Mouse (Mus musculus) adrenal gland, postnatal 25 days (tissue): ENCODE measurements at regions not wholly inside any gene's neighbourhood (a gene's known extent, or its start where the extent isn't known, plus 50 kb on each side); places are given as distances from the start of the nearest gene placed in this dataset.
A peak's percentile ranks its signal among the peaks of the same experiment; 100 is the strongest.

Source experiments
- DNase-seq: peaks from one replicate; pipeline ENCODE4 v3.0.0; 2021; ENCODE audit warnings: mixed read lengths

DNA sequence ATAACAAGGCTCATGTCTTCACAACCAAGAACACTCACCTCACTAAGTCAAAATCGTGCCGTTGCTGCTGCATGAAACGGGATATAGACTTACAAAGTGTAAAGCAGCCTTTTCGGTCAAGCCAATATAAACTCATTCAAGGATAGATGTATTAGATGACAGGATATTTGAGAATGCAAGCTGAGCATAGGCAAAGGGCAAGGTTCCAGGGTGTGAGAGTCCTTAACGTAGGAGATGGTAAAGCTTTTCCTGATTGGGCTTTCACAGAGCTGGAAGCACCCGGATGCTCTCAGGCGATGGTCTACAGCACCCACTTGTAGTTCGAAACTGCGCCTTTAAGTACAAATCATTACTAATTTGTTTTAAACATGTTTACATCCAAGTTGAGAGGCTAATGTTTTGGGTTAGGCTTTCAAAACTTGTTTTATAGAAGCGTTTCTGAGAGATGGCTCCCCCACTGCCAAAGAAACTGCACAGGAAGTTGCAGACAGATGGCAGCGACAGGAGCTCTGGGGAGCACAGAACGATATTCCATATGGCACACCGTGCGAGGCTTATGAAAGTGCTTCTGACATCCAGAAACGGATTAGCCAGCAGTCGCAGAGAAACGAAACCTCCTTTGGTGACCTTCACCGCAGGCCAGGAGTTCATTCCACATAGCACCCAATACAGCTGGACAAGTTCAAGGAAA lies 54.1 kb upstream of the Rell1 start:
- DNase-seq = peak; percentile 15

- no peak for DNase-seq
Measured at GRCm38 (mm10) chr5:64023324-64023650, 54.6 kb upstream of the Rell1 start.

DNA sequence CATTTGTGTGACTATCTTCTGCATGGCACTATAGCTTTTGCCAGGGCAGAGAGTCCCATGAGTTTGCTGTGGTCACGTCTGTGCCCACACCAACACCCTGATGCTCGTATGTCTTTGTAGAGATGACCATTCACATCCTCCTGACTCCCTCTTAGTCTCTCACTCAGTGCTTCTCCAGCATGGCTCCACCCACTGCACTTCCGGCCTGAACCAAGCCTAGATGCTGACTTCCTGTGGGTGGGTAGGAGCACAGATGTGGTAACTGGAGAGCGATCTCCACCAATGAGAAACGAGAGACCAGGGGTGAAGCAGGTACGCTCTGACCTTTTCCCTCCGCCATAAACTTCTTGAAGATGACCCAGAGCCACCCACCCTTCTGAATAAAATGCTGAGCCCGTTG lies 55.7 kb upstream of the Rell1 start:
- no peak for DNase-seq

- DNase-seq = no peak
Measured at GRCm38 (mm10) chr5:64027733-64028132, 59.0 kb upstream of the Rell1 start.

DNA sequence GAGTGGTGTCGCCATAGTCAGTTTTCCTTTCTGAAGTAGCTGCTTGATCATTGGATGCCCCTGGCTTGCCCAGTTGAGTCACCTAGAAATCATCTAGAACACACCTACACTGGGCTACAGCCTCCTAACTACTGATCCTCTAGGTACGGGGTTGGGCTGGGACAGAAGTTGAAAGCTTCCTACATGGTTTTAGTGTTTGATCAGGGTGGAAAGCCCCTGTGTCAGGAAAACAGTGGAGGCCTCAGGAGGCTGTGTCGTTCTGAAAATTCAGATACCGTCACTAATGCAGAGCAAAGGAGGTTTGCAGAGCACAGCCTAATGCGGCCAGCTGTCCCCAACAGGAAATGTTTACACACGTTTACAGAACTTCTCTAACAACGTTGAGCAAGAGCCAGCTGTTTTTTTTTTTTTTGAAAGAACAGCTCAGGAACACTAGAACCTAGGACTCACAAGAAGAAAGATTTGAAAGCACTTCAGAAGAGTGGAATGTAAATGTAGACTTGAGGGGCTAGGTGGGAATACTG lies 61.0 kb upstream of the Rell1 start:
- DNase-seq = no peak

DNA sequence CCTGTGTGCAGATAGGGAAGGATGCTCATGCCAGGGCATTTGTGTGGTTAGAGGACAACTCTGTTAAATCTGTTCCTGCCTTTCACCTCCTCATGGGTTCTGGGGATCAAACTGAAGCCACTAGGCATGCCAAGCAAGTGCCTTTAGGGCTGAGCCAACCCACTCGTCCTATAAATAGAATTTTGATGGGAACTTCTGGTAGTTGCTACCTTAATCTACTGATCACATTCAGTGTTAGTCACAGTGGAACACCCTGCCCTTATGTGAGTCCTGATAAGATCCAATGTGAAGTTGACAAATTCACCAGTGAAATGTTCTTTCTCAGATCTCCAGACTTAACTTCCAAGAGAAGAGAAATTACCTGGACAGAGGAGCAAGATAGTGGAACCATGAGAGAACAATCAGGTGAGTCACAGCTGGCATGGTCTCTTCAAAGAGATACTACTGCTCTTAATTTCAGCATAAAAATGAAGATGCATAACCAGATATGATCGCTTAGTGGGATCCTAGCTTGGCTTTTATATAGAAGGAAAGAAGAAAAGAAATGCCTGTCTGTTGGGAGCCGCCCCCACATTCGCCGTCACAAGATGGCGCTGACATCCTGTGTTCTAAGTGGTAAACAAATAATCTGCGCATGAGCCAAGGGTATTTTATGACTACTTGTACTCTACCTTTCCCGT lies 61.7 kb upstream of the Rell1 start:
- no peak for DNase-seq

DNA sequence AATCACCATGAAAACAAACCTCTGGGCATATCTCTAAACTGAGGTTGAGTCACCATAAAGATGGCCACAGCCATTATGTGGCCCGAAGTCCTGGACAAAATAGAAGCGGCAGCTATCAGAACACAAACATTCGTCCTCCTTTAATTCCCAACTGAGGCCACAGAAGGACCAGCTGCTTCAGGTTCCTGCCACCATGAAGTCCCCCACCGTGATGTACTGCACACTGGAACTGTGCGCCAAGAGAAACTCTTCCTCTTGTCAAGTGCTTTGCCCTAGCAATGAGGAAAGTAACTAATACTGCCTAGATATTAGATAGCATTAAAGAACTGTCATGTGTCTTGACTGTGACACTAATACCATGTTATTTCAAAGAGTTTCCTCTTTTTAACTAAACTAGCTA lies 54.4 kb upstream of the Pgm2 start:
- no peak for DNase-seq

GRCm38 (mm10) chr5:64040676-64041075 lies 52.1 kb upstream of the Pgm2 start:
- no peak for DNase-seq
